Mouse (Mus musculus) cerebellum, postnatal 10 days (tissue): ENCODE data around the gene 2210010C04Rik.
"Not testable (repeated sequence)": the region's sequence is repeated elsewhere in the genome, so short reads cannot be mapped to it uniquely, and the experiment has no call there.

Experiments
- DNase-seq, 2 experiments: peaks; one replicate each; pipeline ENCODE4 v3.0.0; 2021; ENCODE audit warnings: mixed read lengths in 2 of 2

The 2210010C04Rik gene

DNA sequence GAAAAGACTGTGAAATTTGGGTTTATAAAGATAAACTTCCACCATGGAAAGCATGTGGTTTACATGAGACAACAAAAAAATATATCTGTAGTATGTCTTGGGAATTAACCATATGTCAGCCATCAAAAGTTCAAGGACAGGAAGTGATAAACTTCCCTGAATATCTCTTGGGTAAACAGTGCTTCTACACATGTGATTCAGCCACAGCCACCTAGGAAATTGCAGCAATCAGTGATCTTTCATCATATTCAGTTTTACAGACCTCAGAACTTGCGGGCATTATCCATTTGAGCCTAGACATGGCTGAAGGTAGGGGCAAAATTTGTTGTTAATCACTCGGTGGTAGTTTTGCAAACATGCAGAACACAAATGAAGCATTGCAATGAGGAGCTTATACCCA, 16.7 kb downstream of the 2210010C04Rik start:
- DNase-seq = no peak

DNA sequence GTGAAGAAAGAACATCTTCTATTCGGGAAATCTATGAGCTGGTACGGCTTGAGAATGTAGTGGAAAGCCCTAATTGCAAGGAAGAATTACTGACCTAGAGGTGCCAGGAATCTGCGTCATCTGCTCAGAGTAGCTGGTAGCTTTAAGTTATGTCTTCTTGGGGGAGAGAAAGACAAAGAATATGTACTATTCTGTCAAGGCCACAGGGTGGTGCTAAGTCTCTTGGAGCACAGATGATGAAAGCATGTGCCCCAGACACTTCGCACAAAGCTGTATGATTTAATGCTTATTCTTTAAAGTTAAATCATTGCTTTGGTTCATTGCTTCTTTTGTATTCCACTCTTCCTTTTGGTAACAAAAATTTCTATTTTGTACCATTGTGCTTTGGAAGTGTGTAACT, 20.2 kb downstream of the 2210010C04Rik start:
- DNase-seq = no peak

DNA sequence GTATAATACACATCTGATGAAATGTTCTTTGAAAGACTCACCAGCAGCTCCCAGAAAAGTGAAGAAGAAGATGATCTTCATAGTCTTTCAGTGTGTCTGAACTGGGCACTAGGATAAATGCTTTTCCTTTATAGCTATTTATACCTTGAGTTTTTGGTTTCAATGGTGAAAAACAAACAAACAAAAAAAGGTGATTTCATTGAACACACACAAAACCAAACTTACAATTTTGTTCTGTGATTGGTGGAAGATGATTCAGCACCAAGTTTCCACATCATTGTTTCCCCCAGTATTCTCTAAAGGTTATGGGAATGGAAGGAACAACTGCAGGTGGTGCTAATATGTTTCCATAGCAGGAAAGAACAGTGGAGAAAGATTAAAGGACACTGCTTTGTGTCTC, 35.9 kb downstream of the 2210010C04Rik start, which contains the start of gene Gm2663:
Gene Gm2663 (minus strand): TSS at position 101 of the 400 bp plus-strand sequence.
- not testable (repeated sequence) for DNase-seq
